Comparison of ENCODE assay signal across 8 mouse cellular contexts in genomic region chr8:71676020-71676741, GRCm38 (mm10). TPM values are rescaled to one million over a fixed set of nuclear protein-coding genes. Genes with fewer than 3 reads are reported as not detected.
DNase-seq lines count a peak whose midpoint lies in the region; ATAC-seq and TF ChIP-seq lines count a peak whose summit lies in the region.

Gene Jak3 (plus strand): TSS chr8:71676296.

- peaks cover 7% of the 10 kb centered on the region; the same call in 1 of the 2 replicates for H3K9me3 ChIP-seq in forebrain, embryonic 10.5 days
- H3K9me3 ChIP-seq in hindbrain, embryonic 10.5 days, result no peaks in the 10 kb centered on the region
- H3K9me3 ChIP-seq in limb, embryonic 10.5 days (replicated peaks), result no peaks in the 10 kb centered on the region
- H3K9me3 ChIP-seq in midbrain, embryonic 11.5 days (ENCODE audit: control insufficient read depth, low read length), result no peaks in the 10 kb centered on the region
- no peaks in the 10 kb centered on the region for H3K9me3 ChIP-seq in stomach, embryonic 16.5 days (replicated peaks; ENCODE audit: control insufficient read depth, low read length)

- peak within 1 kb of the TSS; percentile 66 for H3K9ac ChIP-seq in midbrain, embryonic 11.5 days (ENCODE audit: low read length)
- peak within 1 kb of the TSS; percentile 81 for H3K9ac ChIP-seq in stomach, embryonic 16.5 days (ENCODE audit: low read length)

- H3K4me2 ChIP-seq in midbrain, embryonic 11.5 days, result peak within 1 kb of the TSS; percentile 86
- H3K4me2 ChIP-seq in stomach, embryonic 16.5 days (ENCODE audit: low read depth, low read length), result peak within 1 kb of the TSS; percentile 71

- DNase-seq in left cerebral cortex, adult 2 months (ENCODE audit: extremely low spot score in 1 of 2, low spot score in 2 of 2), result peak; percentile 65
- no peak for DNase-seq in left cerebral cortex, adult 9 months (ENCODE audit: low spot score in 2 of 2)
- DNase-seq in brain, adult 2 months (ENCODE audit: low read depth, low spot score), result peak; percentile 86
- no peak for DNase-seq in forebrain, embryonic 10.5 days (ENCODE audit: extremely low spot score, low spot score)
- no peak for DNase-seq in hindbrain, embryonic 10.5 days (ENCODE audit: low spot score)
- peak; percentile 69 for DNase-seq in limb, embryonic 10.5 days (ENCODE audit: low spot score)
- peak; percentile 89 for DNase-seq in midbrain, embryonic 11.5 days (ENCODE audit: low spot score, missing footprints)

- intact Hi-C loops in left cerebral cortex, adult 2 months (cut with DNase I), result loop anchor here (10.0 kb wide), 1 partner anchor 459 kb away; the partner anchor contains the start of gene Tpm4

- no peak; the same call in 1 of the 2 replicates for ATAC-seq in midbrain, embryonic 11.5 days (ENCODE audit: low FRiP score)
- ATAC-seq in stomach, embryonic 16.5 days (ENCODE audit: insufficient read depth, low FRiP score), result peak; percentile 54

- WGBS in forebrain, embryonic 10.5 days, result 2% methylated on average over 40 of the region's 40 CpGs
- WGBS in hindbrain, embryonic 10.5 days, result 3% methylated on average over 40 of the region's 40 CpGs
- WGBS in limb, embryonic 10.5 days, result 2% methylated on average over 40 of the region's 40 CpGs
- WGBS in midbrain, embryonic 11.5 days, result 2% methylated on average over 40 of the region's 40 CpGs
- WGBS in stomach, embryonic 16.5 days, result 2% methylated on average over 40 of the region's 40 CpGs

- H3K36me3 ChIP-seq in forebrain, embryonic 10.5 days (replicated peaks), result no peaks in the 10 kb centered on the region
- H3K36me3 ChIP-seq in hindbrain, embryonic 10.5 days, result no peaks in the 10 kb centered on the region
- no peaks in the 10 kb centered on the region for H3K36me3 ChIP-seq in limb, embryonic 10.5 days
- no peaks in the 10 kb centered on the region for H3K36me3 ChIP-seq in midbrain, embryonic 11.5 days (ENCODE audit: control insufficient read depth, insufficient read depth, low read length)
- no peaks in the 10 kb centered on the region for H3K36me3 ChIP-seq in stomach, embryonic 16.5 days (ENCODE audit: control insufficient read depth, insufficient read depth, low read length)

- H3K4me3 ChIP-seq in left cerebral cortex, adult 2 months, result peak within 1 kb of the TSS; percentile 52
- peak within 1 kb of the TSS; percentile 70 for H3K4me3 ChIP-seq in forebrain, embryonic 10.5 days
- peak within 1 kb of the TSS; percentile 58 for H3K4me3 ChIP-seq in hindbrain, embryonic 10.5 days
- H3K4me3 ChIP-seq in limb, embryonic 10.5 days, result peak within 1 kb of the TSS; percentile 66
- H3K4me3 ChIP-seq in midbrain, embryonic 11.5 days (ENCODE audit: low read depth, low read length), result peak within 1 kb of the TSS; percentile 61
- H3K4me3 ChIP-seq in stomach, embryonic 16.5 days (replicated peaks; ENCODE audit: low read length), result peak within 1 kb of the TSS; percentile 67

- TF ChIP-seq CTCF in left cerebral cortex, adult 2 months (IDR thresholded peaks at IDR 0.05), result no peak

- peaks cover 91% of the 10 kb centered on the region for H3K27me3 ChIP-seq in forebrain, embryonic 10.5 days (ENCODE audit: poor library complexity, severe bottlenecking)
- H3K27me3 ChIP-seq in hindbrain, embryonic 10.5 days (ENCODE audit: insufficient read depth, poor library complexity, severe bottlenecking), result peaks cover 88% of the 10 kb centered on the region
- peaks cover 93% of the 10 kb centered on the region for H3K27me3 ChIP-seq in limb, embryonic 10.5 days (ENCODE audit: low read depth, poor library complexity, severe bottlenecking)
- peaks cover 55% of the 10 kb centered on the region for H3K27me3 ChIP-seq in midbrain, embryonic 11.5 days (ENCODE audit: control insufficient read depth, insufficient read depth, low read length)
- H3K27me3 ChIP-seq in stomach, embryonic 16.5 days (ENCODE audit: control insufficient read depth, insufficient read depth, low read length), result peaks cover 25% of the 10 kb centered on the region

- peaks cover 45% of the 10 kb centered on the region for H3K4me1 ChIP-seq in forebrain, embryonic 10.5 days
- peaks cover 38% of the 10 kb centered on the region for H3K4me1 ChIP-seq in hindbrain, embryonic 10.5 days (replicated peaks)
- peaks cover 46% of the 10 kb centered on the region for H3K4me1 ChIP-seq in limb, embryonic 10.5 days
- peaks cover 8% of the 10 kb centered on the region for H3K4me1 ChIP-seq in midbrain, embryonic 11.5 days (ENCODE audit: control insufficient read depth, insufficient read depth, low read length)
- peaks cover 11% of the 10 kb centered on the region for H3K4me1 ChIP-seq in stomach, embryonic 16.5 days (ENCODE audit: control insufficient read depth, insufficient read depth, low read length)

- peak within 1 kb of the TSS; percentile 97 for H3K27ac ChIP-seq in left cerebral cortex, adult 2 months
- H3K27ac ChIP-seq in forebrain, embryonic 10.5 days, result peak within 1 kb of the TSS; percentile 83
- H3K27ac ChIP-seq in hindbrain, embryonic 10.5 days, result peak within 1 kb of the TSS; percentile 73
- peak within 1 kb of the TSS; percentile 75 for H3K27ac ChIP-seq in limb, embryonic 10.5 days
- no peak within 1 kb of the TSS for H3K27ac ChIP-seq in midbrain, embryonic 11.5 days (ENCODE audit: low read depth, low read length)
- peak within 1 kb of the TSS; percentile 85 for H3K27ac ChIP-seq in stomach, embryonic 16.5 days (ENCODE audit: low read length)

RNA-seq across cellular contexts. Expression of gene Jak3, which starts in this region (rescaled TPM):
- total RNA-seq in left cerebral cortex, adult 2 months (2021), result 1 to 10 TPM; 5.5 to 5.8 TPM
- polyA plus RNA-seq in forebrain, embryonic 10.5 days (2016; fragmentation: Nextera tagmentation; extraction: Ambion mirVana), result 2.5 and 3.0 TPM in 2 replicates
- 3.2 and 3.6 TPM in 2 replicates for polyA plus RNA-seq in hindbrain, embryonic 10.5 days (2016; fragmentation: Nextera tagmentation; extraction: Ambion mirVana)
- 3.7 and 4.6 TPM in 2 replicates for polyA plus RNA-seq in limb, embryonic 10.5 days (2016; fragmentation: Nextera tagmentation; extraction: Ambion mirVana)
- polyA plus RNA-seq in midbrain, embryonic 11.5 days (2014; fragmentation: Nextera tagmentation; extraction: Ambion mirVana), result 1.3 and 1.7 TPM in 2 replicates
- 9.3 and 9.5 TPM in 2 replicates for polyA plus RNA-seq in stomach, embryonic 16.5 days (2015; fragmentation: Nextera tagmentation; extraction: Ambion mirVana)

Comparison
In these comparisons a context has a peak if more than half of its experiments do, and no peak if none do; other contexts are left out.
1. DNase-seq: peak in left cerebral cortex, adult 2 months (2 of 2), brain, adult 2 months (single experiment), limb, embryonic 10.5 days (single experiment) and midbrain, embryonic 11.5 days (single experiment); none in left cerebral cortex, adult 9 months (0 of 2), forebrain, embryonic 10.5 days (single experiment) and hindbrain, embryonic 10.5 days (single experiment).
2. Peak in every context shown above with its lines, with median percentiles within 50 percentile points of each other: H3K4me3 ChIP-seq.